Mouse (Mus musculus): Measurements from ENCODE around the gene Eif1ax. TPM values are rescaled to one million over a fixed set of nuclear protein-coding genes. Genes with fewer than 3 reads are reported as not detected.
A peak's percentile ranks its signal among the peaks of the same experiment; 100 is the strongest.
"Not testable (repeated sequence)": the region's sequence is repeated elsewhere in the genome, so short reads cannot be mapped to it uniquely, and the experiment has no call there.

Gene Eif1ax
- total RNA-seq (2022): 10 to 100 TPM; 89.6 to 96.3 (median 93.0) TPM

DNA sequence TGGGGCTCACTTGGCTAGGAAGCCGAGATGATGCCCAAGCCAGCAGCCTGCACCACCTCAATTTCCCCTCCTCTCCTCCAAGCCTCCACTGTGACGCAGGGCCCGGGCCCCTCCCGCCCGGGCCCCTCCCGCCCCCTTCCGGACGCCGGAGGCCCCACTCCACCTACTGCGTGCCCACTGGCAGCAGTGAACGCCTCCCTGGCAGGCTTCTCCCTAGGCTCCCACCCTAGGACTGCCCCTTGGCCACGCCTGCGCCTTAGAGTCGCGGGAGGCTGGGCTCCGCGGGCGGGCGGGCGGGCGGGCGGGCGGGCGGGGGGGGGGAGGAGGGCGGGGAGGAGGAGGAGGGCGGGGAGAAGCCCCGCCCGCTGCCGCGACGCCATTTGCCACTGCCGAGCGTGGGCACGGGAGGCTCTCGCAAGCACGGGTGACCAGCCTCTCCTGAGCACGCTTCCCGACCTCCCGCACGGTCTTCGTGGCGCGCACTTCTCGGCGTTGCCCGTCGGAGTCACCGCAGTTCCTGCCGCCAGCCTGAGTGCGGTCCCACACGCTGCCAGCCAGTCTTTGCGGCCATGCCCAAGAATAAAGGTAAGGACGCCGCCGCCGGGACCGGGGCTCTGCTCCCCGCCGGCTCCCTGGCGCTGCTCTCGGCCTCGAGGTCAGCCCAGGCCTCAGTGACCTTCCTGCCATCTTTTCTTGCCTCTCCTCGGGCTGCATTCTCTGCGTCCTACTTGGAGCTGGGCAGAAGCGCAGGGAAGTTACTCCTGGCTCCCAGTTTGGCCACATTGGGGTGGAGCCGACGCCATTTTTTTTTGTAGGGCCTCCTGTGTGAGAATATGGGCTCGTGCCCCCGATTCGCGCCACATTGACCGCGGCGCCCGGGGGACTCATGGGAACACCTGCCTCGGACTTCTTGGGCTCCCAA is at the start of gene Eif1ax:
Gene Eif1ax, plus strand, starts transcription at position 348 of the 922 bp plus-strand sequence.
- DNase-seq (ENCODE audit: low spot score in 2 of 2): peak; percentile 52 to 67

- DNase-seq (ENCODE audit: low spot score in 2 of 2): no peak
Observed at GRCm38 (mm10) chrX:159364506-159364905, 7.5 kb upstream of the Eif1ax start.

GRCm38 (mm10) chrX:159372753-159373144 is 771 bp downstream of the Eif1ax start:
- DNase-seq (ENCODE audit: low spot score in 2 of 2): no peak

GRCm38 (mm10) chrX:159387105-159387504 is 15.1 kb downstream of the Eif1ax start:
- no peak for DNase-seq (ENCODE audit: low spot score in 2 of 2)

DNA sequence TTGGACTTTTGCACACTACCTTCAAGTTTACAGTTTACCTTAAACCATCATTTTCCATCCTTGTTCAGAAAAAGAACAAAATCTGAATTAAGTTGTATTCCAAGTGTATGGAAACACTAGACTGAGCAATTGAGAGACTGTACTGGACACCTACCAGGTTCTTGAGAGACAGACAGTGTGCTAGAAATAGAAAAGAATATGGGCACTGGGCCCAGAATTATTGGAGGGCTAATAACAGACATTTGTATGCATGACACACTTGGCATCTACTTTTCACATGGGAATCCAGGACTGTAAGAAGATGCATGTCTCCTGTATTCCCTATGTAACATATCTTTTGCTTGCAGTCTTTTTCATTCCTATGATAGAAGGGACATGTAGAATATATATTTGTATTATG is 17.0 kb downstream of the Eif1ax start:
- DNase-seq (ENCODE audit: low spot score in 2 of 2): no peak

DNA sequence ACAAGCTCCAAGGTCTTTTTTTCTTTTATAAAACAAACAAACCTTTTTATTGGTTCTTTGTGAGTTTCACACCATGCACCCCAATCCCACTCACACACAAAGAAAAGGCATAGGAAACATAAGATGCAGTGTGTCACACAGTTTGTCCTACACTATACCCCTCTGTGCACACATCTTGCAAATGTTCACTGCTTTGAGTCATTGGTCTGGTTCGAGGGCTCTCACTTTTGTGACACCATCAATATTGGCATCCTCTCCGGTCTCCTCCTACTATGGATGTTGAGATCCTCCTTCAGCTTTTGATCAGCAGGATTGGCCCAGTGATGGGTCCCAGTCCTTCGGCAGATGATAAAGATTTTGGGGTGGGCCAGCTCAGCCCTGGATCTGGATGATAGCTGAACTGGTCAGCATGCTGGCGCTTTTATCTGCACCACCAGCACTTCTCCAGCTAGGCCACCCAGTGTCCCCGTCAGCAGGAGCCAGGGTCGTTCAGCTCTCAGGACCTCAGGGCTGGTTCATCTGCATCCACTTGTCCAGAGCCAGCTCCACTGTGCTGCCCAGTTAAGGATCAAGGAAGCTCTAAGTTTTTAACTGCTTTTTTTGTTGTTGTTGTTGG is 18.5 kb downstream of the Eif1ax start:
- no peak for DNase-seq (ENCODE audit: low spot score in 2 of 2)

GRCm38 (mm10) chrX:159391239-159391638 is 19.3 kb downstream of the Eif1ax start:
- no peak for DNase-seq (ENCODE audit: low spot score in 2 of 2)

DNA sequence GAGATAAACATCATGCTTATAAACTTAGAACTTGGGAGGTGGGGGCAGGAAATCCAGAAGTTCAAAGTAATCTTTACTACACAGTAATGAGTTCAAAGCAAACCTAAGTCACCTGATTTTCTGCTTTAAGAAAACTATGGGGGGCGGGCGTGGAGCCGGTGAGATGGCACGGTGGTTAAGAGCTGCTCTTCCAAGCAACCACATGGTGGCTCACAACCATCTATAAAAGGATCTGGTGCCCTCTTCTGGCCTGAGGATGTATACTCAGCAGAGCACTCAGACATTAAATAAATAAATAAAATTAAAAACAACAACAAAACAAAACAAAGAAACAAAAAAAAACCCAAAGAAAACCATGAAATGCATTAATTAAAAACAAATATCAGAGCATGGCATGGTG is 37.3 kb downstream of the Eif1ax start:
- DNase-seq (ENCODE audit: low spot score in 2 of 2): no peak

GRCm38 (mm10) chrX:159414130-159414828 is 42.3 kb downstream of the Eif1ax start, which contains the start of gene Map7d2:
Map7d2 (plus strand) TSS chrX:159414572.
- no peak for DNase-seq (ENCODE audit: low spot score in 2 of 2)

GRCm38 (mm10) chrX:159414829-159415673 is 43.1 kb downstream of the Eif1ax start:
- no peak for DNase-seq (ENCODE audit: low spot score in 2 of 2)

DNA sequence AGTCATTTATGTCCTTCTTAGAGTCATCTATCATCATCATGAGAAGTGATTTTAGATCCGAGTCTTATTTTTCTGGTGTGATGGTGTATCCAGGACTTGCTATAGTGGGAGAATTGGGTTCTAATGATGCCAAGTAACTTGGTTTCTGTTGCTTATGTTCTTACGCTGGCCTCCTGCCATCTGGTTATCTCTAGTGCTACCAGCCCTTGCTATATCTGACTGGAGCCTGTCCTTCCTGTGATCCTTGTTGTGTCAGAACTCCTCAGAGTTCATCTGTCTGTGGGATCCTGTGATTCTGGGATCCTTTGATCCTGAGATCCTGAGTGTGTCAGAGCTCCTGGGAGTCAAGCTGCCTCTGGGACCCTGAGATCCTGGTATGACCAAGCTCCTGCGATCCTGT is 58.5 kb downstream of the Eif1ax start:
- DNase-seq (ENCODE audit: low spot score in 2 of 2): not testable (repeated sequence)

Other genes starting within 250 kb of the Eif1ax start
- 10 to 100 TPM; 43.2 to 61.1 (median 49.8) TPM for gene Rps6ka3, start 161.9 kb upstream of the Eif1ax start, total RNA-seq (2022)
- under 1 TPM in 3 of 4 experiments, not detected in 1; 0.12 to 0.64 (median 0.36) TPM for gene Map7d2, start 42.4 kb downstream of the Eif1ax start, total RNA-seq (2022)
- gene Bclaf3, start 154.5 kb downstream of the Eif1ax start, total RNA-seq (2022): 1 to 10 TPM in 3 of 4 experiments, under 1 TPM in 1; 0.90 to 1.5 (median 1.3) TPM